Mouse (Mus musculus) stomach, postnatal 0 days (tissue): ENCODE measurements around the gene Pawr. TPM values are rescaled to one million over a fixed set of nuclear protein-coding genes. Genes with fewer than 3 reads are reported as not detected.
A peak's percentile ranks its signal among the peaks of the same experiment; 100 is the strongest.

ENCODE experiments used
- ATAC-seq: fragments of 200-750 bp; cut with Nextera tagmentation; 2 replicates; pipeline ENCODE4 v1.8.0; 2017; ENCODE audit not compliant: low FRiP score, low TSS enrichment
- DNase-seq: peaks from one replicate; pipeline ENCODE4 v3.0.0-alpha.2; 2016; ENCODE audit warnings: low spot score
- H3K27ac ChIP-seq: fragments of 300-500 bp; sonication (generic); replicated peaks from 2 replicates; pipeline ENCODE4 v1.5.1; 2014; ENCODE audit warnings: mild to moderate bottlenecking, control low read depth
- H3K27me3 ChIP-seq: fragments of 300-500 bp; sonication (generic); 2 replicates; pipeline ENCODE4 v1.6.1; 2014; ENCODE audit warnings: low read length; ENCODE audit not compliant: control insufficient read depth, insufficient read depth
- H3K36me3 ChIP-seq: fragments of 300-500 bp; sonication (generic); 2 replicates; pipeline ENCODE4 v1.6.1; 2014; ENCODE audit warnings: low read length, mixed read lengths; ENCODE audit not compliant: control insufficient read depth, insufficient read depth
- H3K4me1 ChIP-seq: fragments of 300-500 bp; sonication (generic); replicated peaks from 2 replicates; pipeline ENCODE4 v1.6.1; 2014; ENCODE audit warnings: antibody characterized with exemption; ENCODE audit not compliant: control insufficient read depth, insufficient read depth
- H3K4me2 ChIP-seq: fragments of 300-500 bp; sonication (generic); replicated peaks from 2 replicates; pipeline ENCODE4 v1.6.1; 2014; ENCODE audit warnings: low read depth, mild to moderate bottlenecking, control low read depth, moderate library complexity
- H3K4me3 ChIP-seq: fragments of 300-500 bp; sonication (generic); 2 replicates; pipeline ENCODE4 v1.5.1; 2014; ENCODE audit warnings: low read depth, low read length, control low read depth
- H3K9ac ChIP-seq: fragments of 300-500 bp; sonication (generic); 2 replicates; pipeline ENCODE4 v1.6.1; 2014; ENCODE audit warnings: mild to moderate bottlenecking, low read length, control low read depth, mixed read lengths
- H3K9me3 ChIP-seq: fragments of 300-500 bp; sonication (generic); 2 replicates; pipeline ENCODE4 v1.6.1; 2016; ENCODE audit warnings: low read length; ENCODE audit not compliant: control insufficient read depth
- CTCF ChIP-seq: IDR thresholded peaks from 2 replicates; pipeline ENCODE4 v1.5.1; 2016; ENCODE audit warnings: antibody characterized with exemption, low read depth, mild to moderate bottlenecking, moderate library complexity
- EP300 ChIP-seq: optimal IDR thresholded peaks from 2 replicates; pipeline ENCODE3; 2016; ENCODE audit warnings: antibody characterized with exemption
- WGBS: fragments of 180-500 bp; shearing (Covaris S2); extraction: QIAGEN DNeasy Blood & Tissue Kit; methylation state at CpG from one replicate; pipeline ENCODE4 v1.1.7; 2014; 5-methylcytosine and 5-hydroxymethylcytosine counted together
- polyA plus RNA-seq: library from polyadenylated mRNA; unstranded; fragments of >200 nt; fragmentation: Nextera tagmentation; extraction: Ambion mirVana; gene quantifications from 2 replicates; pipeline ENCODE4 v1.2.1, GENCODE M21; 2015

Gene Pawr
- polyA plus RNA-seq, 1 experiment from 2014 or later: 14.7 TPM

- Histone ChIP-seq H3K4me3 (no peak overlapping the region), H3K4me2 (no peak overlapping the region), H3K9me3 (no peaks in the 10 kb centered on the region), H3K4me1 (no peaks in the 10 kb centered on the region), H3K27me3 (no peaks in the 10 kb centered on the region), H3K36me3 (no peaks in the 10 kb centered on the region), H3K27ac (no peak overlapping the region), H3K9ac (no peak overlapping the region)
- WGBS: 68% methylated on average over 4 of the region's 4 CpGs
- TF ChIP-seq CTCF: no peak
- TF ChIP-seq EP300: no peak
- ATAC-seq (no peak), DNase-seq (no peak)
Measured at GRCm38 (mm10) chr10:108376366-108376765, 44.4 kb downstream of the Pawr start.

- H3K4me2 ChIP-seq: no peak overlapping the region
- H3K4me1 ChIP-seq: no peaks in the 10 kb centered on the region
- H3K27me3 ChIP-seq: no peaks in the 10 kb centered on the region
- H3K36me3 ChIP-seq: no peaks in the 10 kb centered on the region
- ATAC-seq (no peak), DNase-seq (no peak)
- TF ChIP-seq CTCF (no peak), EP300 (no peak)
- no peaks in the 10 kb centered on the region for H3K9me3 ChIP-seq
- H3K9ac ChIP-seq: no peak overlapping the region
- no peak overlapping the region for H3K27ac ChIP-seq
- no peak overlapping the region for H3K4me3 ChIP-seq
- 87% methylated on average over 7 of the region's 7 CpGs for WGBS
Measured at GRCm38 (mm10) chr10:108377369-108377768, 45.4 kb downstream of the Pawr start.

GRCm38 (mm10) chr10:108378062-108378461 lies 46.1 kb downstream of the Pawr start:
- ATAC-seq: no peak
- no peak overlapping the region for H3K4me3 ChIP-seq
- no peak overlapping the region for H3K4me2 ChIP-seq
- H3K36me3 ChIP-seq: no peaks in the 10 kb centered on the region; the same call in 1 of the 2 replicates
- no peaks in the 10 kb centered on the region for H3K9me3 ChIP-seq
- no peak for TF ChIP-seq EP300
- no peak for TF ChIP-seq CTCF
- 63% methylated on average over 6 of the region's 6 CpGs for WGBS
- H3K4me1 ChIP-seq: no peaks in the 10 kb centered on the region
- no peaks in the 10 kb centered on the region for H3K27me3 ChIP-seq
- no peak for DNase-seq
- H3K9ac ChIP-seq: no peak overlapping the region
- H3K27ac ChIP-seq: 0 out of 2 replicates have a peak overlapping the region, but pooled peaks have one; percentile 45

- no peak for TF ChIP-seq CTCF
- TF ChIP-seq EP300: no peak
- no peaks in the 10 kb centered on the region for H3K9me3 ChIP-seq
- H3K4me1 ChIP-seq: no peaks in the 10 kb centered on the region
- no peak overlapping the region for H3K4me2 ChIP-seq
- 0 out of 2 replicates have a peak overlapping the region, but pooled peaks have one; percentile 45 for H3K27ac ChIP-seq
- H3K9ac ChIP-seq: no peak overlapping the region
- no peaks in the 10 kb centered on the region for H3K27me3 ChIP-seq
- no peaks in the 10 kb centered on the region; the same call in 1 of the 2 replicates for H3K36me3 ChIP-seq
- WGBS: 61% methylated on average over 5 of the region's 5 CpGs
- no peak overlapping the region for H3K4me3 ChIP-seq
- ATAC-seq (no peak), DNase-seq (no peak)
Measured at GRCm38 (mm10) chr10:108378479-108378878, 46.6 kb downstream of the Pawr start.

DNA sequence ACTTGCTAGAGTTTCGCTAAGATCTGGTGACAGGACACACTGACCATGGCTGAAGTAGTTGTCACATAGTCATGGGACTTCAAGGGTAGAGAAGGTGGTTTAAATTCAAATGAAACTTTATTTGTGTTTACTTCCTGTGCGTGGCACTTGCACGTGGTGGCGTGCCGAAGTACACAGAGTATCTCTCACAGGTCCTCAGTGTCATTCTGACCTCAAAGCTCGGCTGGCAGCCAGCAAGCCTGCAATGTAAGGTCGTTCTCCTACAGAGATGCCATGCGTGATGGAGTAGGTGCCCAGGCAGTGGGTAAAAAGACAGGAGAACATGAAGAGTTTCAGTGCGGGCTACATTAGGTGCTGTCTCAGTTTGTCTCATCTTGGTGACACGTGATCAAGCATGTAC lies 48.8 kb downstream of the Pawr start:
- Histone ChIP-seq H3K9ac (no peak overlapping the region), H3K4me3 (no peak overlapping the region), H3K27ac (no peak overlapping the region), H3K4me2 (no peak overlapping the region), H3K36me3 (no peaks in the 10 kb centered on the region; the same call in 1 of the 2 replicates), H3K27me3 (no peaks in the 10 kb centered on the region), H3K4me1 (no peaks in the 10 kb centered on the region), H3K9me3 (no peaks in the 10 kb centered on the region)
- DNase-seq (no peak), ATAC-seq (no peak)
- no peak for TF ChIP-seq CTCF
- TF ChIP-seq EP300: no peak
- WGBS: 86% methylated on average over 10 of the region's 10 CpGs

DNA sequence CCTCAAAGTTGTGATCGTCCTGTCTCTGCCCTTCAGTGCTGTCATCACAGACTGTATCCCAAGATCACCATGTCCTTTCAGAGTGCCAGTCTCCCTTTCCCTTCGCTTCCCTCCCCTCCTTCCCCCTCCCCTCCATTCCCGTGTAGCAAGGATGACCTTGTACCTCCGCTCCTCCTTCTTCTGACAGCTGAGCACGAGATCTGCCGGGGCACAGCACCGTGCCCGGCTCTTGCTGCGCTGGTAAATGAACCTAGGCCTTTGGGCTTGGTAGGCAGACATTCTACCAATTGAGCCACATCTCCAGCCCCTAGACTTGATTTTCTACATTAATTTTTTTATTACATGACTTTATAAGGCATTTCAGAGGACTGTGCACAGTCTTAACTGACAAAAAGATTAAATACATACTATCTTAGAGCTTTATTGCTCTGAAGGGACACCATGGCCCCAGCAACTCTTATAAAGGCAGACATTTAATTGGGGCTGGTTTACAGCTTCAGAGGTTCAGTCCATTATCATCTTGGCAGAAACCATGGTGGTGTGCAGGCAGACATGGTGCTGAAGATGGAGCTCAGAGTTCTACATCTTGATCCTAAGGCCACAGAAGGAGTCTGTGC lies 52.3 kb downstream of the Pawr start:
- no peak overlapping the region for H3K4me3 ChIP-seq
- no peak overlapping the region for H3K27ac ChIP-seq
- DNase-seq (no peak), ATAC-seq (no peak)
- H3K4me2 ChIP-seq: no peak overlapping the region
- TF ChIP-seq EP300 (no peak), CTCF (no peak)
- WGBS: 83% methylated on average over 9 of the region's 9 CpGs
- no peaks in the 10 kb centered on the region for H3K27me3 ChIP-seq
- H3K4me1 ChIP-seq: no peaks in the 10 kb centered on the region; the same call in 1 of the 2 replicates
- no peaks in the 10 kb centered on the region; the same call in 1 of the 2 replicates for H3K36me3 ChIP-seq
- H3K9ac ChIP-seq: no peak overlapping the region
- H3K9me3 ChIP-seq: no peaks in the 10 kb centered on the region
